Mouse (Mus musculus): ENCODE measurements at regions not wholly inside any gene's neighbourhood (a gene's known extent, or its start where the extent isn't known, plus 50 kb on each side); places are given as distances from the start of the nearest gene placed in this dataset.

DNA sequence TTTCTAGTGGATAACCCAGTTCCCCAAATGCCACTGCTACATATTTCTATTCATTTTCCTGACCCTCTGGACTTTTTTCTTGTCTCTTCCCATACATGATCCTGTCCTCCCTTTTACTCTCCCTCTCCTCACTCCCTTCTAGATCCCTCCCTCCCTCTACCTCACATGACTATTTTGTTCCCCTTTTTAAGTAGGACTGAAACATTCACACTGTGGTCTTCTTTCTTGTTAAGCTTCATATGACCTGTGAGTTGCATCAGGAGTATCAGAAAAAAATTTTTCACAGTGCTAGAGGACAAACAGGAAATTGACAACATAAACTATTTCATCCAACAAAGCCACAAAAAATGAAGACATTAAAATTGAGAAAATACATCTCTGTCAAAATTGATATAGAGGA is 797.5 kb downstream of the Ndufa4 start:
- ATAC-seq (ENCODE audit: extremely low read depth, insufficient number of reproducible peaks, low FRiP score, poor library complexity, severe bottlenecking) (no peak), DNase-seq (ENCODE audit: low spot score) (no peak)
- H3K4me1 ChIP-seq (ENCODE audit: insufficient read depth, low read depth, low read length), result no peaks in the 10 kb centered on the region
- no peaks in the 10 kb centered on the region for H3K27me3 ChIP-seq (ENCODE audit: insufficient read depth, low read length)
- H3K4me3 ChIP-seq (ENCODE audit: low read depth, low read length), result no peak overlapping the region
- no peaks in the 10 kb centered on the region for H3K9me3 ChIP-seq (replicated peaks)
- TF ChIP-seq GATA1 (IDR thresholded peaks at IDR 0.05; ENCODE audit: borderline replicate concordance, low read length) (no peak), CTCF (IDR thresholded peaks at IDR 0.05; ENCODE audit: low read depth, low read length) (no peak), POLR2AphosphoS5 (IDR thresholded peaks at IDR 0.05; ENCODE audit: insufficient replicate concordance, low read depth, low read length) (no peak), TAL1 (conservative IDR thresholded peaks at IDR 0.05; ENCODE audit: low read depth, low read length) (no peak), GATA2 (IDR thresholded peaks at IDR 0.05; ENCODE audit: borderline replicate concordance, low read depth, low read length) (no peak)
- H3K36me3 ChIP-seq (replicated peaks), result no peaks in the 10 kb centered on the region

DNA sequence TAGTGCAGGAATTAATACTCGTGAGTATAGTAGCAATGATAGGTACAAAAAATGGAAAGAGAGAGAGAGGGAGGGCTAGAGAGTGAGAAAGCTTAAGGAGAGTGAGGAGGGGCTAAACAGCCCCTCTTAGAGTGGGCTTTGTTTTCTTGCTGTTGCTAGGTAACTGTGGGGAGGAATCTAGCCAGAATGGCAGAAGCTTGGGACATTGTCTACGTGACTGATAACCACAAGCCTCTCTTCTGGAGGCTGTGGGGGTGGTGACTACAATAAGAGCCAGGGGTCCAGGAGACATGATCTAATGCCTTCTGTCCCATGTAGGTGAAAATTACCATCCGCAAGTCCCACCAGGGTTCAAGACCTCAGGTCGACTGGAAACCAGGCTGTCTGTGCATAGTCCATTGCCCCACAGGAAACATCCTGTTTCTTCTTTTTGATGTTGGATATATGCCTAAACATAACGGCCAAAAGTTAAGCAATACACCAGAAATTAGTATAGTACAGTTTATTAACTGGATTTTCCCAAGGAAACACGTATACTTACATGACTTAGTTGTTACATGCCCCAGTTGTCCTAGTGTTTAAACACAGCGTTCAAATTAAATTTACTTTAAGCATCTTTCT is 798.8 kb downstream of the Ndufa4 start:
- Histone ChIP-seq H3K36me3 (replicated peaks) (no peaks in the 10 kb centered on the region), H3K9me3 (replicated peaks) (no peaks in the 10 kb centered on the region), H3K4me3 (ENCODE audit: low read depth, low read length) (no peak overlapping the region), H3K4me1 (ENCODE audit: insufficient read depth, low read depth, low read length) (no peaks in the 10 kb centered on the region), H3K27me3 (ENCODE audit: insufficient read depth, low read length) (no peaks in the 10 kb centered on the region)
- TF ChIP-seq GATA2 (IDR thresholded peaks at IDR 0.05; ENCODE audit: borderline replicate concordance, low read depth, low read length) (no peak), GATA1 (IDR thresholded peaks at IDR 0.05; ENCODE audit: borderline replicate concordance, low read length) (no peak), POLR2AphosphoS5 (IDR thresholded peaks at IDR 0.05; ENCODE audit: insufficient replicate concordance, low read depth, low read length) (no peak), CTCF (IDR thresholded peaks at IDR 0.05; ENCODE audit: low read depth, low read length) (no peak), TAL1 (conservative IDR thresholded peaks at IDR 0.05; ENCODE audit: low read depth, low read length) (no peak)
- ATAC-seq (ENCODE audit: extremely low read depth, insufficient number of reproducible peaks, low FRiP score, poor library complexity, severe bottlenecking) (no peak), DNase-seq (ENCODE audit: low spot score) (no peak)

DNA sequence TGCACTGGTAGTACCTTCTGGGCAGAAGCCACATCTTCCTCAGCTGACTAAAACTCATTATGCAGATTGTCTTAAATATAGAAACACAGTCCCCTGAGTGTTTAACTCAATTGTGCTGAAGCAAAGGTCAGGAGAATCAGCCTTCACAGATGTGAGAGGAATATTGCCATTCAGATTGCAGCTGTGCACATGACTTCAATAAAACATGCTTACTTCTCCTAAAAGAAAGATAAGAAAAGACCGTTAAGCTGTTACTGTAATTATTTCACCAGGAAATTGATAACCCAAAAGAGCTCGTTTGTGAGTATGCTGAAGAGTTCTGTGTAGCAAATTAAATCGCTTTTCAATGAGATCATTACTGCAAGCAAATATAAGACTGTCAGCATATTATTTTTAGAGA is 803.9 kb downstream of the Ndufa4 start:
- no peak overlapping the region for H3K4me3 ChIP-seq (ENCODE audit: low read depth, low read length)
- DNase-seq (ENCODE audit: low spot score), result no peak
- no peaks in the 10 kb centered on the region for H3K36me3 ChIP-seq (replicated peaks)
- no peaks in the 10 kb centered on the region for H3K4me1 ChIP-seq (ENCODE audit: insufficient read depth, low read depth, low read length)
- no peak for TF ChIP-seq GATA1 (IDR thresholded peaks at IDR 0.05; ENCODE audit: borderline replicate concordance, low read length)
- no peak for TF ChIP-seq CTCF (IDR thresholded peaks at IDR 0.05; ENCODE audit: low read depth, low read length)
- TF ChIP-seq TAL1 (conservative IDR thresholded peaks at IDR 0.05; ENCODE audit: low read depth, low read length), result no peak
- no peak for TF ChIP-seq POLR2AphosphoS5 (IDR thresholded peaks at IDR 0.05; ENCODE audit: insufficient replicate concordance, low read depth, low read length)
- no peak for TF ChIP-seq GATA2 (IDR thresholded peaks at IDR 0.05; ENCODE audit: borderline replicate concordance, low read depth, low read length)
- peak; percentile 71 for ATAC-seq (ENCODE audit: extremely low read depth, insufficient number of reproducible peaks, low FRiP score, poor library complexity, severe bottlenecking)
- no peaks in the 10 kb centered on the region for H3K9me3 ChIP-seq (replicated peaks)
- H3K27me3 ChIP-seq (ENCODE audit: insufficient read depth, low read length), result no peaks in the 10 kb centered on the region

- no peak overlapping the region for H3K4me3 ChIP-seq (ENCODE audit: low read depth, low read length)
- no peak for DNase-seq (ENCODE audit: low spot score)
- no peaks in the 10 kb centered on the region for H3K36me3 ChIP-seq (replicated peaks)
- TF ChIP-seq POLR2AphosphoS5 (IDR thresholded peaks at IDR 0.05; ENCODE audit: insufficient replicate concordance, low read depth, low read length) (no peak), GATA2 (IDR thresholded peaks at IDR 0.05; ENCODE audit: borderline replicate concordance, low read depth, low read length) (no peak), GATA1 (IDR thresholded peaks at IDR 0.05; ENCODE audit: borderline replicate concordance, low read length) (no peak), CTCF (IDR thresholded peaks at IDR 0.05; ENCODE audit: low read depth, low read length) (no peak), TAL1 (conservative IDR thresholded peaks at IDR 0.05; ENCODE audit: low read depth, low read length) (no peak)
- H3K27me3 ChIP-seq (ENCODE audit: insufficient read depth, low read length), result no peaks in the 10 kb centered on the region
- no peaks in the 10 kb centered on the region for H3K9me3 ChIP-seq (replicated peaks)
- H3K4me1 ChIP-seq (ENCODE audit: insufficient read depth, low read depth, low read length), result no peaks in the 10 kb centered on the region
- no peak for ATAC-seq (ENCODE audit: extremely low read depth, insufficient number of reproducible peaks, low FRiP score, poor library complexity, severe bottlenecking)
Observed at GRCm38 (mm10) chr6:11060961-11061583, 846.2 kb downstream of the Ndufa4 start.
